Mouse (Mus musculus) ES-E14 (cell line): Measurements from ENCODE around the gene Sv2b. TPM values are rescaled to one million over a fixed set of nuclear protein-coding genes. Genes with fewer than 3 reads are reported as not detected.

Experiments
- DNase-seq: peaks from one replicate; pipeline ENCODE4 v3.0.0-alpha.2; 2013; ENCODE audit warnings: low read depth, low spot score
- H3K27ac ChIP-seq: 2 replicates; pipeline ENCODE4 v1.5.1; 2012; ENCODE audit warnings: low read depth, mild to moderate bottlenecking, low read length, moderate library complexity, mixed read lengths; ENCODE audit not compliant: poor library complexity, insufficient read depth, severe bottlenecking
- H3K36me3 ChIP-seq: 2 replicates; pipeline ENCODE4 v1.6.1; 2012; ENCODE audit warnings: mild to moderate bottlenecking, low read length, moderate library complexity, mixed read lengths; ENCODE audit not compliant: control insufficient read depth, poor library complexity, insufficient read depth, severe bottlenecking
- H3K4me1 ChIP-seq, 2 experiments: fragments of 150-350 bp in 1 of 2; sonication (generic) in 1 of 2; 2 replicates each; pipeline ENCODE4 v1.6.1; 2012; ENCODE audit warnings: low read length in 2 of 2, mild to moderate bottlenecking in 1 of 2, mixed read lengths in 1 of 2; ENCODE audit not compliant: control insufficient read depth in 2 of 2, insufficient read depth in 2 of 2, poor library complexity in 1 of 2
- H3K4me3 ChIP-seq, 2 experiments: fragments of 150-350 bp in 1 of 2; sonication (generic) in 1 of 2; 2 replicates each; pipeline ENCODE4 v1.5.1; 2012; ENCODE audit warnings: low read length in 2 of 2, low read depth in 1 of 2, mild to moderate bottlenecking in 1 of 2, mixed read lengths in 1 of 2; ENCODE audit not compliant: insufficient read depth in 1 of 2, poor library complexity in 1 of 2, severe bottlenecking in 1 of 2
- H3K9ac ChIP-seq: 2 replicates; pipeline ENCODE4 v1.6.1; 2012; ENCODE audit warnings: low read depth, mild to moderate bottlenecking, low read length, mixed read lengths; ENCODE audit not compliant: poor library complexity, insufficient read depth, severe bottlenecking
- H3K9me3 ChIP-seq: fragments of 150-350 bp; sonication (generic); 2 replicates; pipeline ENCODE4 v1.6.1; 2012; ENCODE audit warnings: low read depth, mild to moderate bottlenecking, low read length; ENCODE audit not compliant: control insufficient read depth, insufficient read depth
- CHD2 ChIP-seq: IDR thresholded peaks from 2 replicates; pipeline ENCODE4 v1.6.1; 2014; ENCODE audit warnings: mild to moderate bottlenecking, low read depth, low read length, inconsistent platforms
- HCFC1 ChIP-seq: IDR thresholded peaks from 2 replicates; pipeline ENCODE4 v1.6.1; 2012; ENCODE audit warnings: low read length, inconsistent platforms, borderline replicate concordance; ENCODE audit not compliant: insufficient read depth
- MAFK ChIP-seq: IDR thresholded peaks from 2 replicates; pipeline ENCODE4 v1.6.1; 2014; ENCODE audit warnings: mild to moderate bottlenecking, low read depth, low read length, inconsistent platforms; ENCODE audit not compliant: insufficient read depth
- ZC3H11A ChIP-seq: IDR thresholded peaks from 2 replicates; pipeline ENCODE4 v1.6.1; 2012; ENCODE audit warnings: low read depth, mild to moderate bottlenecking, inconsistent platforms, low read length, borderline replicate concordance
- ZNF384 ChIP-seq: IDR thresholded peaks from 2 replicates; pipeline ENCODE4 v1.6.1; 2012; ENCODE audit warnings: low read depth, low read length, inconsistent platforms
- in situ Hi-C, 2 experiments: fragments of 600-800 bp; cut with MboI; formaldehyde crosslinking; loops; one replicate each; pipeline ENCODE4 v1.15.1; 2025; ENCODE audit warnings: low sequenced_read_pairs in 2 of 2, inconsistent platforms in 1 of 2; ENCODE audit not compliant: unreplicated experiment in 2 of 2
- total RNA-seq: library from RNA; depleted of rRNA; stranded (reverse); fragments of 300-350 nt; gene quantifications from 2 replicates; pipeline ENCODE4 v1.2.3, GENCODE M21; 2012

Sv2b gene
- total RNA-seq, 1 experiment, result 0.27 TPM

DNA sequence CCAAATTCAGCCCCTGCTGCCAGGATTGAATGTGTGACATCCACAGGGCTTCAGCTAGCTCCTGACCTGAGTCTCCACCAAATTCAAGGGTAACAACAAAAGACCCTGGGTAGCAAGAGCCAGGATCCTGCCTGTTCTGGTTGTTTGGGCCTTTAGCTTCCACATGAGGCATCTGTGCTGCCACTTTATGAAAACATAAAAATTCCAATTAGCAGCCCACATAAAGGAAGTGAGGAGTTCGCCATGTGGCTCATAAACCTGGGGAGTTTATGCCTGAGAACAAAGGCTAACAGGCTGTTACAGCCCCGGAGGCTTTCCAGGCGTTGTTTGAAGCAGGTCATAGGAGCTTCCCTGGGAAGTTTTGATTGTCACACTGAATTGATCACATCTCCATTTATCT lies 49.1 kb downstream of the Sv2b start:
- no peak overlapping the region for H3K4me3 ChIP-seq
- no peak overlapping the region for H3K27ac ChIP-seq
- H3K9ac ChIP-seq, result no peak overlapping the region
- in situ Hi-C loops, result no loop called here
- no peak for TF ChIP-seq ZC3H11A
- no peak for DNase-seq
- H3K9me3 ChIP-seq, result no peaks in the 10 kb centered on the region
- H3K4me1 ChIP-seq, result no peaks in the 10 kb centered on the region
- no peaks in the 10 kb centered on the region for H3K36me3 ChIP-seq

DNA sequence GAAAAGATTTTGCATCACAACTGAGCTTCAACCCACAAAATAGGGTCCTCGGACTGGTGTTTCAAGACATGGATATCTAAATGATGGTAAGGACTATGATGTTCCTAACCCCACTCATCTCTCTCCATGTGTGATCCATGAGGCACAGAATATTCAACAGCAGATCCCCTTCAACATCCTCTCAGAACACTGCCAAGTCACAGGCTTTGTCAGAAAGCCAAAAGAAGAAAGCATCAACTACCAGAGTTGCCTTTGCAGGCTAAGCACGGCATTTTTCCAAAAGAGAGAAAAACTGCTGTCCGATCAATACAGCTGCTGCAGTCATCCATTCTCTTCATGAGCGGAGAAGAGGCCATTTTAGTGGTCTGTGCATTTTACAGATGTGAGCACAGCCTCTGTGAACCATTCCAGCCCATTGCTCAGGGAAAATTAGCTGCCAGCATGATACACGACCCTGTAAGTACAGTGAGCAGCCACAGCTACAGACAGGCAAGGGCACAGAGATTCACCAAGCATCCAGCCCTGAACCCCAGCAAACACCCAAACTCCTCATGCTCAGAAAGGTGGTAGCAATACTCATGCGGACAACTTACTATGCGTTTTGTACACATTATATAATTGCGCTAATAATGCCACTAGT lies 55.3 kb downstream of the Sv2b start:
- no peak overlapping the region for H3K27ac ChIP-seq
- H3K9me3 ChIP-seq, result no peaks in the 10 kb centered on the region
- no peaks in the 10 kb centered on the region for H3K4me1 ChIP-seq
- H3K4me3 ChIP-seq, result no peak overlapping the region
- in situ Hi-C loops, result no loop called here
- TF ChIP-seq CHD2, result no peak
- TF ChIP-seq ZNF384, result no peak
- no peak for TF ChIP-seq MAFK
- TF ChIP-seq ZC3H11A, result no peak
- no peak for TF ChIP-seq HCFC1
- no peak for DNase-seq
- no peaks in the 10 kb centered on the region for H3K36me3 ChIP-seq
- no peak overlapping the region for H3K9ac ChIP-seq

DNA sequence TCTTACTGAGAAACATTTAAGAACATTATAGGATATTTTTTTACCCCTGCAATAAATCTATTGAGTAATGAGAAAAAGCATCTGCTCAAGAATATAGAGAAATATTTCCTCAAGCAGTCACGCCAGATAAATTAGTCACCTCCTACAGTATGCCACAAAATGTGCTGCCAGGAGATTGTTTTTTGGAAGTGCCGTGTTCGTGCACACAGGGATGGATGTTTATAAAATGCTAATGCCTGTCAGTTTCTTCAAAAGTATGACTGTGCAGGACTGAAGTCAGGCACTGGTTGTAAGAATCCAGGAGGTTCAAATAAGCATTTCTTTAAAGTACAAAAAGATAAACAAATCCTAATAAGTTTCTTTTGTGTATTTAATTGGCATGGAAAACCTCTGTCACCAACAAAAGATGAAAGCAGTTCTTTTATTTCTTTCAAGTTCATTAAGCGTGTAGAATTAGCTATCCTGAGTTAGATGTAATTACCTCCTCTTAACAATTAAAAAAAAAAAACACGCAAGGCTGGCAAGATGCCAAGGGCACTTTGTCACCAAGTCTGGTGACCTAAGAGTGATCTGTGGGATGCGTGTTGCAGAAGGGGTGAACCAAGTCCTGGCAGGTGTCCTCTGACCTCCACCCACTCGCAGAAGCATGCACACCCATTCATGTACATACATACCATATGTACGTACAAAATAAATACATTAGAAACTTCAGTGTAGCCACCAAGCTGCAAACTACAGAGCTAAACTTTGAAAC lies 68.1 kb downstream of the Sv2b start:
- H3K27ac ChIP-seq, result no peak overlapping the region
- in situ Hi-C loops, result no loop called here
- H3K36me3 ChIP-seq, result no peaks in the 10 kb centered on the region
- no peaks in the 10 kb centered on the region for H3K4me1 ChIP-seq
- no peak for DNase-seq
- no peak overlapping the region for H3K4me3 ChIP-seq
- TF ChIP-seq ZC3H11A (no peak), HCFC1 (no peak), CHD2 (no peak), ZNF384 (no peak), MAFK (no peak)
- no peaks in the 10 kb centered on the region for H3K9me3 ChIP-seq
- no peak overlapping the region for H3K9ac ChIP-seq

DNA sequence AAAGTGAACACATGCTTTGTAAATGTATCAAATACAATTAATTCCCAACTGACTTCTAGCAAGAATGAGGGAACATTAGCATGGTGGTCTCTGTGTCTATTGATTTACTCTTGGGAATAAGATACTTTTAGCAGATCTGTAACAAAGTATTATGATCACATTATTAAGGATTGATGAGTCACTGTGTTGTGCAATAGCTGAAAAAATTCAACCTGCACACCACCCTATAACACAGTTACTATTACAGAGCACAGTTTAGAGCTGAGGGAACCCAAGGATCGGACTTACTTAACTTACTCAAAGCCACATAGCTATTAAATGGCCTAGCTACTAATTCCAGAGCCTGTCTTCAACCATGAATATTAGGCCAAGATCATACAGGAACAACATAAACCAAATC lies 72.7 kb downstream of the Sv2b start:
- no peaks in the 10 kb centered on the region for H3K36me3 ChIP-seq
- no peaks in the 10 kb centered on the region for H3K9me3 ChIP-seq
- no peak for DNase-seq
- in situ Hi-C loops, result no loop called here
- no peak overlapping the region for H3K9ac ChIP-seq
- no peak overlapping the region for H3K4me3 ChIP-seq
- TF ChIP-seq MAFK (no peak), HCFC1 (no peak), CHD2 (no peak), ZC3H11A (no peak), ZNF384 (no peak)
- H3K27ac ChIP-seq, result no peak overlapping the region
- no peaks in the 10 kb centered on the region for H3K4me1 ChIP-seq

DNA sequence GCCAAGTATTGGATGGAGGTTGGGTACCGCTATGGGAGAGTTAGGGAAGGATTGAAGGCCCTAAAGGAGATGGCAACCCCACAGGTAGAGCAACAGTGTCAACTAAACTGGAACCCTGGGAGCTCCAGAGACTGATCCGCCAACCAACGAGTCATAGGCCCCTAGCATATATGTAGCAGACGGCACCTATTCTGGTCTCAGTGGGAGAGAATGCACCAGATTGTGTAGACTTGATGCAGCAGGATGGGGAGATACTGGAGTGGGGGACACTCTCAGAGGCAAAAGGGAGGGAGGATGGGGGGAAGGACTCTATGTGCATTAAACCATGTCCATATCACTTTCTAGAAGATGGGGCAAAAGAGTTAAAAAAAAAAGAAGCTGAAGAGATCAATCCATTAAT lies 84.9 kb downstream of the Sv2b start:
- no peak overlapping the region for H3K9ac ChIP-seq
- H3K9me3 ChIP-seq, result no peaks in the 10 kb centered on the region
- no peak for TF ChIP-seq MAFK
- TF ChIP-seq ZNF384, result no peak
- no peak for TF ChIP-seq ZC3H11A
- TF ChIP-seq CHD2, result no peak
- no peak for TF ChIP-seq HCFC1
- in situ Hi-C loops, result no loop called here
- H3K27ac ChIP-seq, result no peak overlapping the region
- no peak overlapping the region for H3K4me3 ChIP-seq
- H3K4me1 ChIP-seq, result no peaks in the 10 kb centered on the region
- H3K36me3 ChIP-seq, result no peaks in the 10 kb centered on the region
- DNase-seq, result no peak
